Mouse (Mus musculus) CH12.LX (cell line): ENCODE data around the gene Nxnl2. TPM values are rescaled to one million over a fixed set of nuclear protein-coding genes. Genes with fewer than 3 reads are reported as not detected.

Experiments used
- DNase-seq: peaks from one replicate; pipeline ENCODE4 v3.0.0-alpha.2; 2013; ENCODE audit errors: extremely low read depth
- H3K27ac ChIP-seq: 2 replicates; pipeline ENCODE4 v1.5.1; 2012; ENCODE audit warnings: low read depth, mild to moderate bottlenecking, control low read depth, moderate library complexity; ENCODE audit not compliant: insufficient read depth
- H3K27me3 ChIP-seq: replicated peaks from 2 replicates; pipeline ENCODE3; 2012; ENCODE audit warnings: inconsistent platforms
- H3K36me3 ChIP-seq, 2 experiments: replicated peaks in 1 of 2; 2 replicates each; pipeline versions ENCODE3 to v1.6.1; 2012; ENCODE audit warnings: inconsistent platforms in 1 of 2, low read length in 1 of 2, mild to moderate bottlenecking in 1 of 2, mixed read lengths in 1 of 2, moderate library complexity in 1 of 2; ENCODE audit not compliant: control insufficient read depth in 1 of 2, insufficient read depth in 1 of 2
- H3K4me1 ChIP-seq, 2 experiments: 2 replicates each; pipeline ENCODE4 v1.6.1; 2012; ENCODE audit warnings: inconsistent platforms in 1 of 2, moderate library complexity in 1 of 2; ENCODE audit not compliant: insufficient read depth in 2 of 2, control insufficient read depth in 1 of 2
- H3K4me2 ChIP-seq: 2 replicates; pipeline ENCODE4 v1.6.1; 2012; ENCODE audit warnings: low read depth, mild to moderate bottlenecking, control low read depth; ENCODE audit not compliant: poor library complexity, insufficient read depth, severe bottlenecking
- H3K4me3 ChIP-seq, 3 experiments: fragments of 150-350 bp in 1 of 3; sonication (generic) in 1 of 3; replicated peaks in 1 of 3; 2 replicates each; pipeline versions ENCODE3 to v1.5.1; 2011 to 2012; ENCODE audit warnings: low read depth in 2 of 3, low read length in 2 of 3, mild to moderate bottlenecking in 2 of 3, moderate library complexity in 2 of 3, control low read depth in 1 of 3, improper control_type of control experiment in 1 of 3, inconsistent platforms in 1 of 3, mixed read lengths in 1 of 3; ENCODE audit not compliant: poor library complexity in 1 of 3
- H3K79me2 ChIP-seq: replicated peaks from 2 replicates; pipeline ENCODE4 v1.6.1; 2012; ENCODE audit warnings: mild to moderate bottlenecking, moderate library complexity; ENCODE audit not compliant: control insufficient read depth, poor library complexity, insufficient read depth, severe bottlenecking; ENCODE audit errors: extremely low read depth
- H3K9ac ChIP-seq: 2 replicates; pipeline ENCODE4 v1.6.1; 2012; ENCODE audit warnings: low read depth, mild to moderate bottlenecking, control low read depth, moderate library complexity; ENCODE audit not compliant: insufficient read depth
- H3K9me3 ChIP-seq: replicated peaks from 2 replicates; pipeline ENCODE3; 2012; ENCODE audit warnings: low read length, inconsistent platforms, mixed read lengths
- BHLHE40 ChIP-seq: IDR thresholded peaks from 2 replicates; pipeline ENCODE4 v1.6.1; 2011; ENCODE audit warnings: mild to moderate bottlenecking, low read depth, low read length, improper control_type of control experiment
- CHD1 ChIP-seq: IDR thresholded peaks from 2 replicates; pipeline ENCODE4 v1.6.1; 2012; ENCODE audit warnings: low read depth, low read length, improper control_type of control experiment, inconsistent platforms
- ELF1 ChIP-seq: IDR thresholded peaks from 2 replicates; pipeline ENCODE4 v1.6.1; 2014; ENCODE audit warnings: low read depth, mild to moderate bottlenecking, inconsistent platforms, low read length, improper control_type of control experiment
- ETS1 ChIP-seq: conservative IDR thresholded peaks from 2 replicates; pipeline ENCODE4 v1.6.1; 2012; ENCODE audit warnings: low read depth, mild to moderate bottlenecking, inconsistent platforms, low read length, improper control_type of control experiment, moderate library complexity
- HCFC1 ChIP-seq: IDR thresholded peaks from 2 replicates; pipeline ENCODE4 v1.6.1; 2012; ENCODE audit warnings: low read depth, mild to moderate bottlenecking, inconsistent platforms, low read length, improper control_type of control experiment
- JUN ChIP-seq: IDR thresholded peaks from 2 replicates; pipeline ENCODE4 v1.6.1; 2011; ENCODE audit warnings: low read depth, mild to moderate bottlenecking, low read length, improper control_type of control experiment, moderate library complexity; ENCODE audit not compliant: insufficient read depth
- JUND ChIP-seq: conservative IDR thresholded peaks from 2 replicates; pipeline ENCODE4 v1.6.1; 2011; ENCODE audit warnings: low read depth, low read length, improper control_type of control experiment
- KAT2A ChIP-seq: IDR thresholded peaks from 2 replicates; pipeline ENCODE4 v1.6.1; 2012; ENCODE audit warnings: low read length, improper control_type of control experiment, inconsistent platforms; ENCODE audit not compliant: insufficient replicate concordance
- MAFK ChIP-seq: IDR thresholded peaks from 2 replicates; pipeline ENCODE4 v1.6.1; 2011; ENCODE audit warnings: low read length, improper control_type of control experiment; ENCODE audit not compliant: insufficient replicate concordance
- MAX ChIP-seq: IDR thresholded peaks from 2 replicates; pipeline ENCODE4 v1.6.1; 2011; ENCODE audit warnings: low read length, improper control_type of control experiment
- MXI1 ChIP-seq: IDR thresholded peaks from 2 replicates; pipeline ENCODE4 v1.6.1; 2011; ENCODE audit warnings: mild to moderate bottlenecking, low read depth, low read length, improper control_type of control experiment
- RAD21 ChIP-seq: IDR thresholded peaks from 2 replicates; pipeline ENCODE4 v1.6.1; 2011; ENCODE audit warnings: low read depth, mild to moderate bottlenecking, low read length, improper control_type of control experiment, moderate library complexity
- SIN3A ChIP-seq: IDR thresholded peaks from 2 replicates; pipeline ENCODE4 v1.6.1; 2012; ENCODE audit warnings: low read length, improper control_type of control experiment, inconsistent platforms
- SMC3 ChIP-seq: IDR thresholded peaks from 2 replicates; pipeline ENCODE4 v1.6.1; 2011; ENCODE audit warnings: low read depth, low read length, improper control_type of control experiment
- TBP ChIP-seq: conservative IDR thresholded peaks from 2 replicates; pipeline ENCODE4 v1.6.1; 2011; ENCODE audit warnings: low read depth, low read length, improper control_type of control experiment
- TCF12 ChIP-seq: IDR thresholded peaks from 2 replicates; pipeline ENCODE4 v1.6.1; 2014; ENCODE audit warnings: low read depth, mild to moderate bottlenecking, inconsistent platforms, low read length, improper control_type of control experiment
- UBTF ChIP-seq: IDR thresholded peaks from 2 replicates; pipeline ENCODE4 v1.6.1; 2012; ENCODE audit warnings: low read depth, mild to moderate bottlenecking, inconsistent platforms, low read length, improper control_type of control experiment, moderate library complexity
- USF1 ChIP-seq: IDR thresholded peaks from 2 replicates; pipeline ENCODE4 v1.6.1; 2014; ENCODE audit warnings: low read depth, mild to moderate bottlenecking, inconsistent platforms, low read length, improper control_type of control experiment
- USF2 ChIP-seq: conservative IDR thresholded peaks from 2 replicates; pipeline ENCODE4 v1.6.1; 2011; ENCODE audit warnings: low read depth, low read length, improper control_type of control experiment
- ZC3H11A ChIP-seq: IDR thresholded peaks from 2 replicates; pipeline ENCODE4 v1.6.1; 2012; ENCODE audit warnings: low read depth, mild to moderate bottlenecking, inconsistent platforms, low read length, improper control_type of control experiment
- ZNF384 ChIP-seq: IDR thresholded peaks from 2 replicates; pipeline ENCODE4 v1.6.1; 2012; ENCODE audit warnings: low read depth, low read length, improper control_type of control experiment, inconsistent platforms
- dilution Hi-C: fragments of 300-500 bp; cut with MboI; formaldehyde crosslinking; loops from 2 replicates; pipeline ENCODE4 v1.14.3; 2020; ENCODE audit warnings: low sequenced_read_pairs; ENCODE audit not compliant: extremely low pct_unique_long_range_greater_than_20kb, extremely low pct_ligation_motif_present
- in situ Hi-C: fragments of 300-500 bp; cut with MboI; formaldehyde crosslinking; loops from 3 replicates; pipeline ENCODE4 v1.14.3; 2019; ENCODE audit warnings: low sequenced_read_pairs, low pct_ligation_motif_present, low pct_unique_long_range_greater_than_20kb, mixed read lengths
- polyA plus RNA-seq: library from polyadenylated mRNA; unstranded; fragments of >175 nt; gene quantifications from 2 replicates; pipeline ENCODE4 v1.2.1, GENCODE M21; 2012; ENCODE audit warnings: low read depth; ENCODE audit not compliant: insufficient read length
- total RNA-seq, 2 experiments: library from RNA; depleted of rRNA; stranded (reverse); fragments of 300-350 nt in 1 of 2; fragments of >200 nt in 1 of 2; gene quantifications; 2 replicates each; pipeline ENCODE4 v1.2.3; 2012 to 2014

Gene Nxnl2
- total and polyA plus RNA-seq, 3 experiments = 0.21 TPM; not detected in 2

GRCm38 (mm10) chr13:51136996-51137701 lies 33.7 kb upstream of the Nxnl2 start:
- Histone ChIP-seq H3K4me1 (peaks cover 0 to 20% of the 10 kb centered on the region in 2 experiments; a peak in 1 of 4 replicates), H3K9ac (no peak overlapping the region), H3K4me3 (no peak overlapping the region), H3K36me3 (peaks cover 43 to 61% of the 10 kb centered on the region in 2 experiments), H3K79me2 (no peaks in the 10 kb centered on the region; the same call in 1 of the 2 replicates), H3K27me3 (no peaks in the 10 kb centered on the region), H3K27ac (no peak overlapping the region), H3K9me3 (no peaks in the 10 kb centered on the region), H3K4me2 (no peak overlapping the region)
- no peak for DNase-seq
- TF ChIP-seq RAD21 = no peak
- in situ Hi-C loops (no loop called here), dilution Hi-C loops (no loop called here)

DNA sequence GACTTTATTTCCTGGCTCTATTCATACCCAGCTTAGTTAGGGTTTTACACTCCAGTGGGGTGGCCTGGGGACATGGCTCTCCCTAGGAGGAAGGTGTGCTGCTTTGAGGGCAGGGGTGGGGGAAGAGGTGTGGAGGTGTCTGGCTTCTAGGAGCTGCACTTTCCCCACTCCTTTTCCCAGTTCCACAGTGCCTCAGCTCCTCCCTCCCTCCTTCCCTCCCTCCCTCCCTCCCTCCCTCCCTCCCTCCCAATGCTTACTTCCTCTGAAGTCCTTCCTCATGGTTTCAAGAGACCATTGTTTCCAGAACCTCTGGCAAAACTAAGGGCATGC lies 33.2 kb upstream of the Nxnl2 start:
- peaks cover 40 to 60% of the 10 kb centered on the region in 2 experiments for H3K36me3 ChIP-seq
- DNase-seq = no peak
- no peaks in the 10 kb centered on the region; the same call in 1 of the 2 replicates for H3K79me2 ChIP-seq
- H3K27me3 ChIP-seq = no peaks in the 10 kb centered on the region
- no peaks in the 10 kb centered on the region for H3K9me3 ChIP-seq
- in situ Hi-C loops = no loop called here
- dilution Hi-C loops = no loop called here
- H3K4me1 ChIP-seq = peaks cover 0 to 20% of the 10 kb centered on the region in 2 experiments; a peak in 1 of 4 replicates
- TF ChIP-seq ETS1 (no peak), CHD1 (no peak)
- H3K9ac ChIP-seq = no peak overlapping the region
- no peak overlapping the region for H3K27ac ChIP-seq
- no peak overlapping the region for H3K4me3 ChIP-seq
- H3K4me2 ChIP-seq = no peak overlapping the region

- no peak for DNase-seq
- Histone ChIP-seq H3K36me3 (peaks cover 37 to 65% of the 10 kb centered on the region in 2 experiments), H3K4me3 (no peak overlapping the region)
- dilution Hi-C loops = no loop called here
- TF ChIP-seq SMC3 (no peak), ELF1 (no peak), HCFC1 (no peak), USF1 (no peak), JUND (no peak), TCF12 (no peak), MXI1 (no peak), MAFK (no peak), MAX (no peak), ZNF384 (no peak), JUN (no peak), KAT2A (no peak), ZC3H11A (no peak), RAD21 (no peak), UBTF (no peak), BHLHE40 (no peak), ETS1 (no peak), TBP (no peak), SIN3A (no peak), USF2 (no peak)
- TF ChIP-seq, all 38 proteins: peak for 0
- Histone ChIP-seq H3K4me1 (peaks cover 3 to 15% of the 10 kb centered on the region in 2 experiments; a peak in 3 of 4 replicates), H3K79me2 (no peaks in the 10 kb centered on the region; the same call in 1 of the 2 replicates), H3K9me3 (no peaks in the 10 kb centered on the region), H3K27me3 (no peaks in the 10 kb centered on the region), H3K27ac (no peak overlapping the region), H3K9ac (no peak overlapping the region), H3K4me2 (no peak overlapping the region)
- in situ Hi-C loops = no loop called here
Observed at GRCm38 (mm10) chr13:51147106-51147505, 23.7 kb upstream of the Nxnl2 start.
